Mouse (Mus musculus) spleen, adult 2 months (tissue): Measurements from ENCODE around the gene Insc.

Source experiments
- CTCF ChIP-seq: fragments of 200-500 bp; IDR thresholded peaks from 2 replicates; pipeline ENCODE4 v1.5.1; 2011; ENCODE audit warnings: mild to moderate bottlenecking, inconsistent platforms; ENCODE audit not compliant: insufficient read depth, insufficient read length, insufficient replicate concordance; ENCODE audit errors: extremely low read depth
- POLR2A ChIP-seq: fragments of 200-500 bp; IDR thresholded peaks from 2 replicates; pipeline ENCODE4 v1.6.1; 2011; ENCODE audit warnings: low read depth, low read length, inconsistent platforms

DNA sequence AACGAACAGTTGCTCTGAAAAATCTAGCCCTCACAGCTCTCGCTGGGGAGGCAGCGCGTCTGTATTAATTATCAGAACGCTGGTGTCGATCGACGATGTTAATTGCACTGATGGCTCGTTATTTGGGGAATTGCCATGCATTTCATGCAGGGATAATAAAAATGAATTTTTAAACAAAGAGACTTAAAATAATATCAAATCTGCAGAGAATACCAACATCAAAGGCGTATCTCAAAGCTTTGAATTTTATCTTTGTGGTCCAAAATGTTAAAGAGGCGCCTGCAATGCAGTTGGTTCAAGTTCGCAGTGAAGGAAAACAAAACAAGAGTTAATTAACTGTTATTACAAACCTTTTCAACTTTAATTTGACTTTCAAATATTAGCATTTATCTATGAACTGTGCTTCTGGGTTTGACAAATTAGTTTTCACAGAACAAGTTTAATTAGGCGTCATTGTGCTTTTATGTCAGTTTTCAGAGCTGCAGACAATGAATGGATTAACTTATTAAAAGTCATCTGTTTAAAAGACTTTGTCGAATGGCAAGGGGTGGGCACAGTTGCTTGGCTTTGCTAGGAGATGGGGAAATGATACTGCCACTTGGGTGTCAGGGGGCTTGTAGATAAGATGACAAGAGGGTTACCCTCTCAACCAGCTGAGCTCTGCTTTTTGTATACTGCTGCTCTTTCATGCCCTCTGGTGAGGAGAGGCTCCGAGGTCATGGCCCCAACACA lies 153.6 kb downstream of the Insc start:
- TF ChIP-seq POLR2A = no peak
- TF ChIP-seq CTCF = no peak
